Mouse (Mus musculus) bone marrow macrophage, adult 2 months (primary cell): ENCODE data around the gene Gng13. TPM values are rescaled to one million over a fixed set of nuclear protein-coding genes. Genes with fewer than 3 reads are reported as not detected.
A peak's percentile ranks its signal among the peaks of the same experiment; 100 is the strongest.

Source experiments
- H3K27ac ChIP-seq: 2 replicates; pipeline ENCODE4 v1.5.1; 2012; ENCODE audit warnings: low read depth, low read length; ENCODE audit not compliant: insufficient read depth
- H3K4me1 ChIP-seq: 2 replicates; pipeline ENCODE4 v1.6.1; 2012; ENCODE audit warnings: low read length; ENCODE audit not compliant: control insufficient read depth, insufficient read depth
- H3K4me3 ChIP-seq: 2 replicates; pipeline ENCODE4 v1.5.1; 2012; ENCODE audit warnings: mild to moderate bottlenecking, low read length, moderate library complexity; ENCODE audit not compliant: insufficient read depth
- CTCF ChIP-seq: IDR thresholded peaks from 2 replicates; pipeline ENCODE4 v1.5.1; 2012; ENCODE audit warnings: low read depth, mild to moderate bottlenecking, low read length, moderate library complexity
- POLR2A ChIP-seq: IDR thresholded peaks from 2 replicates; pipeline ENCODE4 v1.6.1; 2012; ENCODE audit warnings: mild to moderate bottlenecking, low read depth, low read length, borderline replicate concordance
- polyA plus RNA-seq: library from polyadenylated mRNA; stranded (reverse); fragments of >200 nt; gene quantifications from 2 replicates; pipeline ENCODE4 v1.2.4, GENCODE M21; 2012; ENCODE audit not compliant: missing spikeins, insufficient read depth, insufficient read length

Gene Gng13
- polyA plus RNA-seq: not detected in 2 replicates

- TF ChIP-seq POLR2A (no peak), CTCF (no peak)
- Histone ChIP-seq H3K4me3 (0 out of 2 replicates have a peak within 1 kb of the TSS, but pooled peaks have one; percentile 10), H3K27ac (no peak within 1 kb of the TSS), H3K4me1 (no peaks in the 10 kb centered on the region)
Observed at GRCm38 (mm10) chr17:25716711-25717637, at the start of gene Gng13. Gene Gng13 (plus strand): TSS chr17:25717171.

- no peak for TF ChIP-seq POLR2A
- no peak for TF ChIP-seq CTCF
- H3K4me3 ChIP-seq: no peak overlapping the region
- no peaks in the 10 kb centered on the region for H3K4me1 ChIP-seq
- no peak overlapping the region for H3K27ac ChIP-seq
Observed at GRCm38 (mm10) chr17:25668481-25669055, 48.4 kb upstream of the Gng13 start.

- 0 out of 2 replicates have a peak, but pooled peaks cover under 1% of the 10 kb centered on the region for H3K4me1 ChIP-seq
- no peak overlapping the region for H3K27ac ChIP-seq
- TF ChIP-seq POLR2A (no peak), CTCF (no peak)
- H3K4me3 ChIP-seq: no peak overlapping the region
Observed at GRCm38 (mm10) chr17:25672982-25673381, 44.0 kb upstream of the Gng13 start.

GRCm38 (mm10) chr17:25677969-25678368 is 39.0 kb upstream of the Gng13 start:
- Histone ChIP-seq H3K27ac (no peak overlapping the region), H3K4me3 (no peak overlapping the region), H3K4me1 (peaks cover 10% of the 10 kb centered on the region)
- no peak for TF ChIP-seq CTCF
- TF ChIP-seq POLR2A: no peak

GRCm38 (mm10) chr17:25679818-25680217 is 37.2 kb upstream of the Gng13 start:
- TF ChIP-seq POLR2A (no peak), CTCF (no peak)

GRCm38 (mm10) chr17:25681636-25682035 is 35.3 kb upstream of the Gng13 start:
- Histone ChIP-seq H3K27ac (no peak overlapping the region), H3K4me3 (no peak overlapping the region), H3K4me1 (peaks cover 10% of the 10 kb centered on the region)
- TF ChIP-seq CTCF (no peak), POLR2A (no peak)

More at GRCm38 (mm10) chr17:25679818-25680217, 37.2 kb upstream of the Gng13 start:
- H3K4me3 ChIP-seq: no peak overlapping the region
- H3K4me1 ChIP-seq: peaks cover 10% of the 10 kb centered on the region
- no peak overlapping the region for H3K27ac ChIP-seq

GRCm38 (mm10) chr17:25686323-25686722 is 30.6 kb upstream of the Gng13 start:
- no peak for TF ChIP-seq CTCF
- Histone ChIP-seq H3K27ac (no peak overlapping the region), H3K4me3 (no peak overlapping the region), H3K4me1 (peaks cover 6% of the 10 kb centered on the region)

GRCm38 (mm10) chr17:25688922-25689321 is 28.0 kb upstream of the Gng13 start:
- no peaks in the 10 kb centered on the region for H3K4me1 ChIP-seq
- no peak overlapping the region for H3K27ac ChIP-seq
- TF ChIP-seq CTCF: no peak
- no peak for TF ChIP-seq POLR2A
- H3K4me3 ChIP-seq: no peak overlapping the region

- H3K4me3 ChIP-seq: no peak overlapping the region
- H3K4me1 ChIP-seq: no peaks in the 10 kb centered on the region
- TF ChIP-seq POLR2A (no peak), CTCF (no peak)
- H3K27ac ChIP-seq: no peak overlapping the region
Observed at GRCm38 (mm10) chr17:25696263-25696662, 20.7 kb upstream of the Gng13 start.

GRCm38 (mm10) chr17:25698446-25698845 is 18.5 kb upstream of the Gng13 start:
- H3K27ac ChIP-seq: no peak overlapping the region
- TF ChIP-seq CTCF (peak; percentile 68), POLR2A (no peak)
- no peak overlapping the region for H3K4me3 ChIP-seq
- H3K4me1 ChIP-seq: no peaks in the 10 kb centered on the region
